Comparison of ENCODE assay signal across 8 mouse cellular contexts in genomic region chr8:121228892-121229291, GRCm38 (mm10).
DNase-seq lines count a peak whose midpoint lies in the region; ATAC-seq and TF ChIP-seq lines count a peak whose summit lies in the region.

No protein-coding gene starts in this region.

- H3K4me2 ChIP-seq in kidney, embryonic 15.5 days, result no peak overlapping the region
- H3K4me2 ChIP-seq in lung, embryonic 14.5 days, result no peak overlapping the region
- no peak overlapping the region for H3K4me2 ChIP-seq in midbrain, embryonic 15.5 days

- no peak for TF ChIP-seq POLR2A in kidney, adult 2 months (IDR thresholded peaks at IDR 0.05; ENCODE audit: low read depth, low read length)

- ATAC-seq in kidney, embryonic 15.5 days (replicated peaks; ENCODE audit: low FRiP score), result no peak
- no peak for ATAC-seq in lung, embryonic 14.5 days (ENCODE audit: insufficient read depth)
- no peak for ATAC-seq in midbrain, embryonic 15.5 days (replicated peaks)

- H3K4me1 ChIP-seq in kidney, adult 2 months (ENCODE audit: control insufficient read depth, insufficient read depth, low read length), result no peaks in the 10 kb centered on the region
- peaks cover 20% of the 10 kb centered on the region for H3K4me1 ChIP-seq in kidney, embryonic 15.5 days
- peaks cover 27% of the 10 kb centered on the region for H3K4me1 ChIP-seq in E14TG2a.4 (replicated peaks; ENCODE audit: low read depth, low read length)
- peaks cover 3% of the 10 kb centered on the region; the same call in 1 of the 2 replicates for H3K4me1 ChIP-seq in lung, embryonic 14.5 days (ENCODE audit: insufficient read depth)
- H3K4me1 ChIP-seq in midbrain, embryonic 15.5 days, result no peaks in the 10 kb centered on the region

- DNase-seq in kidney, adult 2 months, result peak; percentile 31
- DNase-seq in adipocyte (ENCODE audit: low spot score), result peak; percentile 51
- peak; percentile 59 for DNase-seq in lung, embryonic 14.5 days
- DNase-seq in urinary bladder, postnatal 36 days (ENCODE audit: low spot score in 2 of 2), result no peak
- no peak for DNase-seq in cerebellum, adult 11 months

- no peak overlapping the region for H3K9ac ChIP-seq in kidney, embryonic 15.5 days
- no peak overlapping the region for H3K9ac ChIP-seq in lung, embryonic 14.5 days
- H3K9ac ChIP-seq in midbrain, embryonic 15.5 days, result no peak overlapping the region

- no peaks in the 10 kb centered on the region for H3K9me3 ChIP-seq in kidney, embryonic 15.5 days (replicated peaks)
- H3K9me3 ChIP-seq in E14TG2a.4 (ENCODE audit: low read length), result no peaks in the 10 kb centered on the region
- no peaks in the 10 kb centered on the region for H3K9me3 ChIP-seq in lung, embryonic 14.5 days (ENCODE audit: low read depth, low read length)
- H3K9me3 ChIP-seq in midbrain, embryonic 15.5 days, result no peaks in the 10 kb centered on the region

- no peaks in the 10 kb centered on the region for H3K27me3 ChIP-seq in kidney, adult 2 months (replicated peaks; ENCODE audit: control insufficient read depth, insufficient read depth, low read length)
- H3K27me3 ChIP-seq in kidney, embryonic 15.5 days, result peaks cover 7% of the 10 kb centered on the region; the same call in 1 of the 2 replicates
- H3K27me3 ChIP-seq in E14TG2a.4 (ENCODE audit: insufficient read depth, low read length), result peaks cover 29% of the 10 kb centered on the region
- peaks cover 4% of the 10 kb centered on the region; the same call in 1 of the 2 replicates for H3K27me3 ChIP-seq in lung, embryonic 14.5 days (ENCODE audit: insufficient read depth, low read length)
- H3K27me3 ChIP-seq in midbrain, embryonic 15.5 days (replicated peaks), result no peaks in the 10 kb centered on the region

- peak; percentile 65 for TF ChIP-seq CTCF in kidney, adult 2 months (conservative IDR thresholded peaks at IDR 0.05; ENCODE audit: insufficient read depth, insufficient read length, low read depth, low read length)
- peak; percentile 81 for TF ChIP-seq CTCF in E14TG2a.4 (conservative IDR thresholded peaks at IDR 0.05; ENCODE audit: low read length)
- TF ChIP-seq CTCF in lung, embryonic 14.5 days (IDR thresholded peaks at IDR 0.05; ENCODE audit: low read depth), result peak; percentile 65

- WGBS in kidney, adult 2 months, result 67% methylated on average over 3 of the region's 3 CpGs
- whole genome bisulfite sequencing in kidney, embryonic 15.5 days, result 66% methylated on average over 3 of the region's 3 CpGs
- WGBS in lung, embryonic 14.5 days, result 60% methylated on average over 3 of the region's 3 CpGs
- WGBS in midbrain, embryonic 15.5 days, result 75% methylated on average over 3 of the region's 3 CpGs

- no peaks in the 10 kb centered on the region for H3K36me3 ChIP-seq in kidney, adult 2 months (ENCODE audit: control insufficient read depth, insufficient read depth, low read length)
- H3K36me3 ChIP-seq in kidney, embryonic 15.5 days, result no peaks in the 10 kb centered on the region
- H3K36me3 ChIP-seq in E14TG2a.4 (ENCODE audit: insufficient read depth, low read length), result no peaks in the 10 kb centered on the region
- no peaks in the 10 kb centered on the region for H3K36me3 ChIP-seq in lung, embryonic 14.5 days (ENCODE audit: insufficient read depth)
- H3K36me3 ChIP-seq in midbrain, embryonic 15.5 days (replicated peaks), result no peaks in the 10 kb centered on the region

- H3K27ac ChIP-seq in kidney, adult 2 months (ENCODE audit: insufficient read depth, low read depth, low read length), result no peak overlapping the region
- no peak overlapping the region for H3K27ac ChIP-seq in kidney, embryonic 15.5 days
- H3K27ac ChIP-seq in lung, embryonic 14.5 days (ENCODE audit: low read depth), result no peak overlapping the region
- no peak overlapping the region for H3K27ac ChIP-seq in midbrain, embryonic 15.5 days

- H3K4me3 ChIP-seq in kidney, adult 2 months (ENCODE audit: insufficient read depth, low read depth, low read length), result no peak overlapping the region
- H3K4me3 ChIP-seq in kidney, embryonic 15.5 days (replicated peaks), result no peak overlapping the region
- H3K4me3 ChIP-seq in E14TG2a.4 (replicated peaks; ENCODE audit: low read length), result no peak overlapping the region
- no peak overlapping the region for H3K4me3 ChIP-seq in lung, embryonic 14.5 days (ENCODE audit: low read depth, low read length)
- no peak overlapping the region for H3K4me3 ChIP-seq in midbrain, embryonic 15.5 days

Comparison
In these comparisons a context has a peak if more than half of its experiments do, and no peak if none do; other contexts are left out.
1. DNase-seq: peak in kidney, adult 2 months (single experiment), adipocyte (single experiment) and lung, embryonic 14.5 days (single experiment); none in urinary bladder, postnatal 36 days (0 of 2) and cerebellum, adult 11 months (single experiment).
2. Peak in every context shown above with its lines, with median percentiles within 50 percentile points of each other: CTCF ChIP-seq.